Mouse (Mus musculus): ENCODE data around the gene Mad1l1.

GRCm38 (mm10) chr5:140019616-140020015, 301.7 kb downstream of the Mad1l1 start:
- TF ChIP-seq POLR2A (IDR thresholded peaks at IDR 0.05; ENCODE audit: borderline replicate concordance, control insufficient read depth, low read depth, low read length) = no peak
- no peak for TF ChIP-seq CTCF (IDR thresholded peaks at IDR 0.05; ENCODE audit: control insufficient read depth, insufficient read depth, low read length)

Data from bone marrow, adult 2 months (tissue).